Mouse (Mus musculus): ENCODE measurements around the gene Fscn2.

DNA sequence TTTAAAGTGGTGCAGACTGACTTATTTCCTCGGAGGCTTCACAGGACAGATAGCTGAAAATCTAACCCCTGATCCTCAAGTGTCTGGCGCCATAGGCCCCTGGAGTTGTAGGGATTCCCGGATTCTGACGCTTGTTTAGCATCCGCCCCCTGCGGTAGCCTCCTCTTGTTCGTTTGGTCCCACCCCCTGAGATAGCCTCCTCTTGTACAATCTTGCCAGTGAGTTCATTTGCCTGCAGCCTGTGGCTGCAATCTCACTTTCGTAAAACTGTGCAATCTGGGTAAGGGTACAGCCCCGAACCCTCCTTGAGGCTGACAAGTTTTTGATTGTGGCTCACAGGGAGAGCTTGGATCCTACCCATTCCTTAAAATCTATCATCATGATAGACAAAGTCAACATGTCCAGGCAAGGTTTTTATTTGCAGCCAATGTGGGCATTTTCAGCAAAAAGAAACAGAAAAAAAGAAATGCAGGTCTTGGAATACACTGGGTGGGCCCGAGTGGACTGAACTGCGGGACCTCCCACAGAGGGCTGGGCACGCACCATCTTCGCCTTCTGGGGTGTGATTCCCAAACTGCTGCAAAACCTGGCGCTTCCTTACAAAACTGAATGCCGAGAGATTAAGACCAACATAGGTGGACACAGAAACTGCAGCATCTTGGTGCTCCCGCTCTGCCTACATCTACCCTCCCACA, 46.5 kb upstream of the Fscn2 start:
- TF ChIP-seq CTCF (IDR thresholded peaks at IDR 0.05; ENCODE audit: low read depth): no peak
- TF ChIP-seq EP300 (optimal IDR thresholded peaks at IDR 0.05): no peak

Data from stomach, postnatal 0 days (tissue).